Mouse (Mus musculus) gastrocnemius, postnatal 25 days (tissue): ENCODE data around the gene Il12rb2. TPM values are rescaled to one million over a fixed set of nuclear protein-coding genes. Genes with fewer than 3 reads are reported as not detected.

Experiments
- DNase-seq: peaks from one replicate; pipeline ENCODE4 v3.0.0; 2022
- long read RNA-seq, 2 experiments: library from polyadenylated mRNA; stranded (forward); transcript quantifications; one replicate each; pipeline ENCODE4 v2.0.0; 2021
- total RNA-seq, 2 experiments: library from RNA; stranded (reverse); gene quantifications; 1 replicate in 1 of 2; 2 replicates in 1 of 2; pipeline ENCODE4 v1.2.3; 2021

Gene Il12rb2
- not detected for total RNA-seq
- long read RNA-seq, experiment 1, partial matches to known transcripts, result 0 of 3 reads
- long read RNA-seq, experiment 1, other reads (novel, unspliced or antisense), result 3 of 3 reads
- long read RNA-seq, experiment 2, result 0 reads

GRCm38 (mm10) chr6:67375982-67376391 lies at the start of gene Il12rb2:
Il12rb2 (minus strand) TSS chr6:67376188.
- DNase-seq, result peak; percentile 10

- no peak for DNase-seq
Observed at GRCm38 (mm10) chr6:67421761-67422160, 45.8 kb upstream of the Il12rb2 start.

GRCm38 (mm10) chr6:67416557-67416956 lies 40.6 kb upstream of the Il12rb2 start:
- no peak for DNase-seq

- no peak for DNase-seq
Observed at GRCm38 (mm10) chr6:67415276-67415675, 39.3 kb upstream of the Il12rb2 start.

- no peak for DNase-seq
Observed at GRCm38 (mm10) chr6:67413378-67413777, 37.4 kb upstream of the Il12rb2 start.

GRCm38 (mm10) chr6:67405281-67405682 lies 29.3 kb upstream of the Il12rb2 start:
- DNase-seq, result no peak

- no peak for DNase-seq
Observed at GRCm38 (mm10) chr6:67399551-67399950, 23.6 kb upstream of the Il12rb2 start.

GRCm38 (mm10) chr6:67365785-67366184 lies 10.2 kb downstream of the Il12rb2 start:
- no peak for DNase-seq

- no peak for DNase-seq
Observed at GRCm38 (mm10) chr6:67348065-67348464, 27.9 kb downstream of the Il12rb2 start.

- DNase-seq, result no peak
Observed at GRCm38 (mm10) chr6:67339494-67339893, 36.5 kb downstream of the Il12rb2 start.

- no peak for DNase-seq
Observed at GRCm38 (mm10) chr6:67337943-67338342, 38.0 kb downstream of the Il12rb2 start.

GRCm38 (mm10) chr6:67323788-67324187 lies 52.2 kb downstream of the Il12rb2 start:
- no peak for DNase-seq

- DNase-seq, result peak; percentile 28
Observed at GRCm38 (mm10) chr6:67318451-67318850, 57.5 kb downstream of the Il12rb2 start.

- no peak for DNase-seq
Observed at GRCm38 (mm10) chr6:67317827-67318338, 58.1 kb downstream of the Il12rb2 start.

GRCm38 (mm10) chr6:67317068-67317467 lies 58.9 kb downstream of the Il12rb2 start:
- DNase-seq, result no peak

- no peak for DNase-seq
Observed at GRCm38 (mm10) chr6:67314697-67315096, 61.3 kb downstream of the Il12rb2 start.

- no peak for DNase-seq
Observed at GRCm38 (mm10) chr6:67309752-67310151, 66.2 kb downstream of the Il12rb2 start.

- no peak for DNase-seq
Observed at GRCm38 (mm10) chr6:67308994-67309393, 67.0 kb downstream of the Il12rb2 start.

GRCm38 (mm10) chr6:67303210-67303609 lies 72.8 kb downstream of the Il12rb2 start:
- no peak for DNase-seq

GRCm38 (mm10) chr6:67302471-67302870 lies 73.5 kb downstream of the Il12rb2 start:
- no peak for DNase-seq

GRCm38 (mm10) chr6:67301230-67301629 lies 74.8 kb downstream of the Il12rb2 start:
- no peak for DNase-seq

GRCm38 (mm10) chr6:67300710-67301163 lies 75.3 kb downstream of the Il12rb2 start:
- DNase-seq, result no peak

GRCm38 (mm10) chr6:67300300-67300699 lies 75.7 kb downstream of the Il12rb2 start:
- no peak for DNase-seq

- no peak for DNase-seq
Observed at GRCm38 (mm10) chr6:67298742-67299141, 77.2 kb downstream of the Il12rb2 start.
